Mouse (Mus musculus) testis, adult 2 months (tissue): ENCODE data around the gene Zfp574. TPM values are rescaled to one million over a fixed set of nuclear protein-coding genes. Genes with fewer than 3 reads are reported as not detected.

Source experiments
- H3K27ac ChIP-seq: fragments of 200-500 bp; 2 replicates; pipeline ENCODE4 v1.5.1; 2012; ENCODE audit warnings: low read depth, low read length; ENCODE audit not compliant: control insufficient read depth, insufficient read depth
- H3K27me3 ChIP-seq: fragments of 200-500 bp; 2 replicates; pipeline ENCODE4 v1.6.1; 2012; ENCODE audit warnings: mild to moderate bottlenecking, low read length, moderate library complexity; ENCODE audit not compliant: control insufficient read depth, insufficient read depth
- H3K36me3 ChIP-seq: fragments of 200-500 bp; 2 replicates; pipeline ENCODE4 v1.6.1; 2012; ENCODE audit warnings: mild to moderate bottlenecking, low read length; ENCODE audit not compliant: control insufficient read depth, insufficient read depth
- H3K4me1 ChIP-seq: fragments of 200-500 bp; 2 replicates; pipeline ENCODE4 v1.6.1; 2012; ENCODE audit warnings: low read length; ENCODE audit not compliant: control insufficient read depth, insufficient read depth
- H3K4me3 ChIP-seq: fragments of 200-500 bp; 2 replicates; pipeline ENCODE4 v1.5.1; 2012; ENCODE audit warnings: low read depth, mild to moderate bottlenecking, low read length, moderate library complexity, mixed read lengths; ENCODE audit not compliant: control insufficient read depth
- CTCF ChIP-seq: fragments of 200-500 bp; IDR thresholded peaks from 2 replicates; pipeline ENCODE4 v1.5.1; 2012; ENCODE audit warnings: low read depth, mild to moderate bottlenecking, inconsistent platforms, low read length, moderate library complexity; ENCODE audit not compliant: control insufficient read depth, insufficient read depth, insufficient replicate concordance
- POLR2A ChIP-seq: fragments of 200-500 bp; IDR thresholded peaks from 2 replicates; pipeline ENCODE4 v1.6.1; 2012; ENCODE audit warnings: low read depth, mild to moderate bottlenecking, inconsistent platforms, low read length, moderate library complexity; ENCODE audit not compliant: control insufficient read depth
- polyA plus RNA-seq: library from polyadenylated mRNA; depleted of rRNA; stranded (reverse); fragments of >200 nt; gene quantifications from 2 replicates; pipeline ENCODE4 v1.2.3, GENCODE M21; 2012

Gene Zfp574
- polyA plus RNA-seq, 1 experiment: 267 TPM

DNA sequence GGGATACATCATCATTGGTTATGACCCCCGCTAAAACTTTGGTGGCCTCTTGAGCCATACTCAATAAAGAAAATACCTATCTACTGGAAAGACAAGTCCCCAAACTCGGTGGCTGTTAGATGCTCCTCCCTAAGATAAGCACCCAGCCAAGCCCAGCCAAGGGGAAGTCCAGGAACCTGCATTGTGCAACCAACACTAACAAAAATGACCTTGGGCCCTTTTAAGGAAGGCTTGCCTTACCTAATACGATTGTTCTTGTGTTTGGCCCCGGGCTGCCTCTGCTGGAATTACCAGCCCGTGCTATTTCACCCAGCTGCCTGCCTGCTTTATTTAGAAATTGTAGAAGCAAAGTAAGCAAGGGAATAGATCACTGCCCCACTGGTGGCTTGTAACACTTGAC, 12.3 kb downstream of the Zfp574 start:
- no peak for TF ChIP-seq CTCF
- no peak for TF ChIP-seq POLR2A
- no peak overlapping the region for H3K4me3 ChIP-seq
- peaks cover 2% of the 10 kb centered on the region for H3K36me3 ChIP-seq
- H3K27ac ChIP-seq: no peak overlapping the region
- peaks cover 12% of the 10 kb centered on the region for H3K4me1 ChIP-seq
- H3K27me3 ChIP-seq: no peaks in the 10 kb centered on the region

DNA sequence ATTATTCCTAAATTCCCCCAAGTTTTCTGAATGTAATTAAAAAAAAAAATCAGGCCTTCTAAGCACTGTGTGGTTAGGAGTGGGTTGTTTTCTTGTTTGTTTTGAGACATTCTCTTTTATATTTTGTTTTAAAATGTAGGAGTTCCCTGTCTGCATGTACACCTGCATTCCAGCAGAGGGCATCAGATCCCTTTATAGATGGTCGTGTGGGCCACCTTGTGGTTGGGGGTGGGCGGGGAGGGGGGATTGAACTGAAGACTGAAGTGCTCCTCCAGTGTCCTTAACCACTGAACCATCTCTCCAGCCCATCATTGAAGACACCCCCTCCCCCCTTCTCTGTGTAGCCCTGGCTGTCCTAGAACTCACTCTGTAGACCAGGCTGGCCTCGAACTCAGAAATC, 14.3 kb downstream of the Zfp574 start:
- Histone ChIP-seq H3K36me3 (peaks cover 2% of the 10 kb centered on the region; the same call in 1 of the 2 replicates), H3K4me3 (no peak overlapping the region), H3K4me1 (peaks cover 18% of the 10 kb centered on the region), H3K27me3 (no peaks in the 10 kb centered on the region), H3K27ac (no peak overlapping the region)
- TF ChIP-seq POLR2A (no peak), CTCF (no peak)

DNA sequence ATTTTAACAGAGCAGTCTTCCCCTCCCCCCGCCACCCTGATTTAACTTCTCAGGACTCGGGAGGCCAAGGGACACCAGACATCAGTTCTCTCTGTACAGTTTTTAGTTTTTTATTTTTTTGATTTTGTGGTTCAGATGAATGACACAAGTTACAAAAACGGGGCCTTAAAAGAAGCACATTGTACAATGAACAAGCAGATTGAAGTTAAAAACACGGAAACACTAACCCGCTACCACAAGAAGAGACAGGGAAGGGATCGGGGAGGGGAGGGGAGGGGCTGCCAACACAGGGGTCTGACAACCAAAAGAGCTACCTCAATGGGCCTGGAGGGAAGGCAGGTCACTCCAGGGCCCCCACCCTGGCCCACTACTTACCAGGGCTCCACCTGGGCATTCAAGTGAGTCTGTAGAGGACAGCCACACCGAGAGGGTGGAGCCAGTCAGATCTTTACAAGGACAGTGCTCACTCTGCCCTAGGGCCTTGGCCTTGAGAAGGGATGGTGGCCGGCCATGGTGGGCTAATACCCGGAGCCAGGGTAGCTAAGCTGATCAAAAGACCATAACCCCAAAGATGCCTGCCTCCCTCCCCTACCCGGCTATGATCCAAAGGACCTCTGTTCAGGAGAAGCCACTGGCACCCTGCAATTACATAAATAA, 15.0 kb downstream of the Zfp574 start:
- Histone ChIP-seq H3K27me3 (no peaks in the 10 kb centered on the region), H3K27ac (no peak overlapping the region), H3K36me3 (peaks cover under 1% of the 10 kb centered on the region; the same call in 1 of the 2 replicates), H3K4me3 (no peak overlapping the region), H3K4me1 (peaks cover 18% of the 10 kb centered on the region)
- no peak for TF ChIP-seq POLR2A
- no peak for TF ChIP-seq CTCF

DNA sequence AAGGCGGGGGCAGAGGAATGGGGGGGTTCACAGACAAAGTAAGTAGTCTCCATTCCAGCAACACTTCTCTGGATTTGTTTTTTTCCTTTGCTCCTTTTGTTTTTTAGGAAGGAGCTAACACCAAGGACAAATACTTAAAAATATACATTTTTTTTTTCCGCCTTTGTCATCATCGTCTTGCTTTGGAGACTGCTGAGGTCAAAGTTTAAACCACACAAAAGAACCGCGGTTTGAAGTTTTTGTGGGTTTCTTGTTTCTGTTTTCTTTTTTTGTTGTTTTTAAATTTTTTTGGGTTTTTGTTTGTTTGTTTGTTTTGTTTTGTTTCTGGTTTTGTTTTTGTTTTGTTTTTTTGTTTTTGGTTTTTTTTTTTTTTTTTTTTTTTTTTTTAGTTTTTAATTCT, 15.6 kb downstream of the Zfp574 start:
- Histone ChIP-seq H3K4me3 (no peak overlapping the region), H3K27ac (no peak overlapping the region), H3K36me3 (no peaks in the 10 kb centered on the region), H3K4me1 (peaks cover 18% of the 10 kb centered on the region), H3K27me3 (no peaks in the 10 kb centered on the region)
- TF ChIP-seq CTCF: no peak
- TF ChIP-seq POLR2A: no peak

DNA sequence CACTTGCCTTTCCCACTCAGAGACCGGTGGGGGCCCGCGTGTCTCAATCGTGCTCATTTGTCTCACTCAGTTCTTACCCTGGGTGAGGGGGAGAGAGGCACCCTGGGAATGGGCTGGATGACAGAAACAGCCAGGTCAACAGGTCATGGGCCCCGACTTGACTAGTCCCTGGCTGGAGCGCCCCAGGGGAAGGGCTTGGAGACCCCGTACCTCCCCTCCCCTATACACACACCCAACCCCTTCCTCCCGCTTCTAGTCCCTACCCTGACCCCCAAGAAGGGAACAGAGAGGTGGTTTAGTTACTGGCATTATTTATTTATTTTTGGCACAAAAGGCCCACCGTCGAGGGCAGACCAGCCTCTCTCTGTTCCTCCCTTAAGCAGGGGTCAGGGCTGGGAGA, 16.2 kb downstream of the Zfp574 start:
- Histone ChIP-seq H3K36me3 (no peaks in the 10 kb centered on the region), H3K27ac (no peak overlapping the region), H3K27me3 (no peaks in the 10 kb centered on the region), H3K4me3 (peak overlapping the region; percentile 48), H3K4me1 (peaks cover 18% of the 10 kb centered on the region)
- no peak for TF ChIP-seq CTCF
- TF ChIP-seq POLR2A: no peak

DNA sequence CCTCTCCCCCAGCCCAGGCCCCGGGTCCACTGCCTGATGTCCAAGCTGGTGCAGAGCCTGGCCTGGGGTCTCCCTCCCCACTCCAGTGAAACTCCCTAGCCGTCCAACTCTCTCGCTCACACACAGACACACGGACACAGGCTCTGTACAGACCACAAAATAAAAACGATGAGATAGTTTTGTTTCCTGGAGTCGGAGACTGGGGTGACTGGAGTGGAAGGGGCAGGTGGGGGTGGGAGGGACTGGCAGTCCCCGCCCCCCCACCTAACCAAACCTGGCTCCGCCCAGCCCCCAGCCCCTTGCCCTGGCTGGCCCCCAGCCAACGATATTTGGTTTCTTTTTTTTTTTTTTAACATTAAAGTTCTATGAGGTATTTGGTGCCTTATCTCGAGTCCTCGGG, 16.6 kb downstream of the Zfp574 start:
- no peak for TF ChIP-seq CTCF
- no peak for TF ChIP-seq POLR2A
- Histone ChIP-seq H3K27me3 (no peaks in the 10 kb centered on the region), H3K36me3 (no peaks in the 10 kb centered on the region), H3K27ac (no peak overlapping the region), H3K4me3 (peak overlapping the region; percentile 48), H3K4me1 (peaks cover 18% of the 10 kb centered on the region)

DNA sequence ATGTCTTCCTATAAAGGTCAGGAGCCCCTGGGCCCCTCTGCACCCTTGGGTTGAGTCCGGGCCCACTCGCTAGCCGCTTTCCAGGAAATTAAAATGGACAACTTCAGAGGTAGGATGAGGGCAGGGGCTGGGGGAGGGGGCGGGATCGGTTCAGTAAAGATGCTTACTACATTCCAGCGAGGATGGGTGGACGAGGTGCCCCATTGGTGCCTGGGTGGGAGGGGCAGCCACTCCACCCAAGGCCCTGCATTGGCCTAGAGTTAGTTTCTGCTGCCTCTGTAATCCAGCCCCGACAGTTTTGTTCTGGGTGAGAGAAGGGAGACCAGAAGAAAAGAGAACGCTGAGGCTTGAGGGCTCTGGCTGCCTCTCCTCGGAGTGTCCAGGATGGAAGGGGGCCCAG, 17.5 kb downstream of the Zfp574 start:
- H3K36me3 ChIP-seq: no peaks in the 10 kb centered on the region; the same call in 1 of the 2 replicates
- no peaks in the 10 kb centered on the region for H3K27me3 ChIP-seq
- no peak overlapping the region for H3K27ac ChIP-seq
- no peak overlapping the region for H3K4me3 ChIP-seq
- peaks cover 18% of the 10 kb centered on the region for H3K4me1 ChIP-seq
- no peak for TF ChIP-seq CTCF
- no peak for TF ChIP-seq POLR2A
